Mouse (Mus musculus) C2C12 (cell line): ENCODE measurements around the gene Dnajb12. TPM values are rescaled to one million over a fixed set of nuclear protein-coding genes. Genes with fewer than 3 reads are reported as not detected.

ENCODE experiments used
- H3K27me3 ChIP-seq: one replicate; pipeline ENCODE4 v1.6.1; 2011; ENCODE audit not compliant: control insufficient read depth, insufficient read depth, insufficient read length
- H3K36me3 ChIP-seq: one replicate; pipeline ENCODE4 v1.6.1; 2011; ENCODE audit not compliant: control insufficient read depth, insufficient read depth
- H3K4me3 ChIP-seq: one replicate; pipeline ENCODE4 v1.5.1; 2011; ENCODE audit warnings: mild to moderate bottlenecking, control low read depth; ENCODE audit not compliant: poor library complexity, insufficient read depth, severe bottlenecking
- H3K79me2 ChIP-seq: one replicate; pipeline ENCODE4 v1.6.1; 2011; ENCODE audit not compliant: control insufficient read depth, insufficient read depth
- H3K79me3 ChIP-seq: one replicate; pipeline ENCODE4 v1.6.1; 2011; ENCODE audit warnings: low read depth, control low read depth
- H3ac ChIP-seq: one replicate; pipeline ENCODE3; 2011; ENCODE audit warnings: low read depth; ENCODE audit not compliant: control insufficient read depth, insufficient read length
- CEBPB ChIP-seq: IDR thresholded peaks from one replicate; pipeline ENCODE4 v1.6.1; 2011; ENCODE audit warnings: low read depth, mild to moderate bottlenecking, control low read depth, moderate library complexity
- CTCF ChIP-seq: IDR thresholded peaks from one replicate; pipeline ENCODE4 v1.5.1; 2011; ENCODE audit not compliant: control insufficient read depth, insufficient read depth, insufficient read length
- FOSL1 ChIP-seq: IDR thresholded peaks from one replicate; pipeline ENCODE4 v1.8.0; 2011; ENCODE audit warnings: mild to moderate bottlenecking, low read length; ENCODE audit not compliant: poor library complexity, insufficient read depth, severe bottlenecking
- MAX ChIP-seq: IDR thresholded peaks from one replicate; pipeline ENCODE4 v1.6.1; 2011; ENCODE audit warnings: mild to moderate bottlenecking, control low read depth
- MYOD1 ChIP-seq: IDR thresholded peaks from one replicate; pipeline ENCODE4 v1.6.1; 2011; ENCODE audit warnings: low read depth; ENCODE audit not compliant: control insufficient read depth, insufficient read length
- MYOG ChIP-seq: IDR thresholded peaks from one replicate; pipeline ENCODE4 v1.6.1; 2011; ENCODE audit not compliant: control insufficient read depth, insufficient read length; ENCODE audit errors: extremely low read depth
- USF1 ChIP-seq: IDR thresholded peaks from one replicate; pipeline ENCODE4 v1.6.1; 2011; ENCODE audit warnings: low read depth, mild to moderate bottlenecking, control low read depth, moderate library complexity
- polyA plus RNA-seq: library from polyadenylated mRNA; unstranded; fragments of >200 nt; fragmentation: generic; extraction: Trizol; gene quantifications from one replicate; pipeline ENCODE4 v1.2.1, GENCODE M21; 2012; ENCODE audit warnings: missing spikeins

Gene Dnajb12
- polyA plus RNA-seq, 1 experiment, result 25.8 TPM

DNA sequence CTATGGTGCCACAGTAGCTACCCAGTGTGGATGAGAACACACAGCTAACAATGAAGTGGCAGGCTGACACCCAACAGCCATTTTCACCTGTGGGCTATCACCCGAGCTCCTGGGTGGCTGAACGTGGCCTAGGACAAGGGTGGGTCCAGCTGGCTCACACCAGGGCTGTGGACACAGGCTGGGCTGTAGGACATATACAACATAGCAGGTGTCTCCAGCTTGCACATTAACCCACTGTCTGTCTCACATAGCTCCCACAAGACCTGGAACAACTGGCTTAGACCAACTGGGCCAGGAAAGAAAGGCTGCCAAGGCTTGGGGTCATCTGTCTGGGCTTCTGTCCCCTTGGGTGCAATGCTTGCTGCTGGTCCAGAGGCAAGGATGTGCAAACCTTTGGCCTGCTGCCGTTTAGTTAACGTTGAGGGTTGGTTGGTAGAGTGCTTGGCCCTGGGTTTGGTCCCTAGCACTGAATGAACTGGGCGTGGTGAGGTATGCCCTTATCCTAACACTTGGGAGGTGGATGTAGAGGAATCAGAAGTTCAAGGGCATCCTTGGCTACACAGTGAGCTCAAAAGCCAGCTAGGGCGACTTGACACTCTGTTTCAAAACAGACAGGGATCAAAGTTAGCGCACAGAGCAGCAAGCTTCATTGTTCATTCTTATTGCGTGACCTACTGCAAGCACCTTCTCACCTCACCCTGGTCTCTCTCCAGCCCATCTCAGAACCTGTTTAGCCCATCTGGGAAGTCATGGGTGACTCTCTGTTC is 36.0 kb downstream of the Dnajb12 start:
- Histone ChIP-seq H3K4me3 (no peak overlapping the region), H3ac (no peak overlapping the region), H3K79me3 (no peaks in the 10 kb centered on the region), H3K36me3 (no peaks in the 10 kb centered on the region), H3K79me2 (no peaks in the 10 kb centered on the region), H3K27me3 (no peaks in the 10 kb centered on the region)
- TF ChIP-seq USF1, result no peak
- TF ChIP-seq CEBPB, result no peak
- no peak for TF ChIP-seq FOSL1
- TF ChIP-seq MAX, result no peak
- TF ChIP-seq CTCF, result no peak
- TF ChIP-seq MYOD1, result no peak

DNA sequence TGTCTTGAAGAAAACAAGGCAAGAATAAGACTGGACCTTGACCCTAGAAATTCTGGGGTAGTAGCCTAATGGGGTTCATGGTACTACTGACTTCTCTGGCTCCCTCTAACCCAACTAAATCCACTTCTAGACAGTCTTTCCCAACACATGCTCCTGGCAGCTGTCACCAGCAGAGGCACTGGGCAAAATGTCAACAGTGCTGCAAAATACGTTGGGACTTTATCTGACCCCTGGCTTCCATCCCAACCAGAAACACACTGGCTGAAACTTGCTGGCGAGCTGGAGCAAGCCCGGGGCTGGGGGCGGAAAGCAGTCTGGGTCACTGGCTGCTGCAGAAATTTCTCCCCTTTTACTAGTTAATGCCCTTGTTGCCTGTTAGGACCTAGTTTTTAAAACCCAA is 36.8 kb downstream of the Dnajb12 start:
- no peaks in the 10 kb centered on the region for H3K36me3 ChIP-seq
- H3K79me2 ChIP-seq, result no peaks in the 10 kb centered on the region
- H3ac ChIP-seq, result no peak overlapping the region
- H3K27me3 ChIP-seq, result no peaks in the 10 kb centered on the region
- H3K4me3 ChIP-seq, result no peak overlapping the region
- TF ChIP-seq CEBPB (peak; percentile 20), USF1 (no peak), MYOD1 (peak; percentile 35), MYOG (no peak), FOSL1 (no peak), MAX (peak; percentile 15), CTCF (no peak)
- H3K79me3 ChIP-seq, result no peaks in the 10 kb centered on the region

DNA sequence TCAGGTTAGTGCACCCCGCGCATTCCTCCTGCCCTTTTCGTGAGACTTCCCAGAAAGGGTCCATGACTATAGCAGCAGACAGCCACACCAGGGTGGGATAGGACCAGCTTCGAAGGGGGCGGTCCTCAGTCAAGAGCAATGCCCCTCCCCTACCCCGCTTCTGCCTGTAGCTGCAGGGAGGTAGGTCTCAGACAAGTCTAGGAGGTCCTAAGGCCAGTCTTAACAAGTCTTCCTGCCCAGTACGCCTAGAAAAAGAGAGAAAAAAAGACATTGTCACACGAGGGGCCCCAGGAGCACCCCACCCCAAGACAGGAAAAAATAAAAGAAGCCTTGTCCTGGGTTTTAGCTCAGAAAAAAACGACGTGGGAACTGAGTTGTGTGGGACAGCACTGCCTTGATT is 37.3 kb downstream of the Dnajb12 start:
- Histone ChIP-seq H3ac (no peak overlapping the region), H3K4me3 (no peak overlapping the region), H3K79me2 (no peaks in the 10 kb centered on the region), H3K36me3 (no peaks in the 10 kb centered on the region), H3K27me3 (no peaks in the 10 kb centered on the region), H3K79me3 (no peaks in the 10 kb centered on the region)
- TF ChIP-seq MYOD1 (no peak), CEBPB (no peak), USF1 (no peak), MAX (no peak), FOSL1 (no peak), CTCF (no peak), MYOG (no peak)

DNA sequence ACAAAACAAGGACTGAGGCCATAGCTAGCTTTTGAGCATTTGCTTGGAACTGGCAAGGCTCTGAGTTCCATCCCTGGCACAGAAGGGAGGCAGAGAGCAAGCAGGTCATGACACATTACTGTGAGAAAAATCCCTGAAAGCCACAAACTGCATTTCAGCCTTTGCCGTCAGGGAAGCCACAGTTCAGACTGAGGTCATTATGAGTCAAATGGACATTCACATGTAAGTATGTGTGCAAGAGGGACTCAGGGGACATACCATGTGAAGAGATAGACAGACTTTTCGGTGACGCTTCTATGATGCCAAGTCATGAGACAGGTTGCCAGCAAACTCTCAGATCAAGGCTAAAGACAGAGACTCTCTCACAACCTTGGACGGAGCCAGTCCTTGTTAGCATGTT is 38.8 kb downstream of the Dnajb12 start:
- no peaks in the 10 kb centered on the region for H3K79me3 ChIP-seq
- no peaks in the 10 kb centered on the region for H3K27me3 ChIP-seq
- no peak overlapping the region for H3ac ChIP-seq
- no peaks in the 10 kb centered on the region for H3K79me2 ChIP-seq
- H3K4me3 ChIP-seq, result no peak overlapping the region
- TF ChIP-seq USF1 (peak; percentile 26), MYOD1 (peak; percentile 23), CEBPB (peak; percentile 55), FOSL1 (peak; percentile 55), MYOG (no peak), MAX (peak; percentile 68), CTCF (no peak)
- H3K36me3 ChIP-seq, result no peaks in the 10 kb centered on the region

DNA sequence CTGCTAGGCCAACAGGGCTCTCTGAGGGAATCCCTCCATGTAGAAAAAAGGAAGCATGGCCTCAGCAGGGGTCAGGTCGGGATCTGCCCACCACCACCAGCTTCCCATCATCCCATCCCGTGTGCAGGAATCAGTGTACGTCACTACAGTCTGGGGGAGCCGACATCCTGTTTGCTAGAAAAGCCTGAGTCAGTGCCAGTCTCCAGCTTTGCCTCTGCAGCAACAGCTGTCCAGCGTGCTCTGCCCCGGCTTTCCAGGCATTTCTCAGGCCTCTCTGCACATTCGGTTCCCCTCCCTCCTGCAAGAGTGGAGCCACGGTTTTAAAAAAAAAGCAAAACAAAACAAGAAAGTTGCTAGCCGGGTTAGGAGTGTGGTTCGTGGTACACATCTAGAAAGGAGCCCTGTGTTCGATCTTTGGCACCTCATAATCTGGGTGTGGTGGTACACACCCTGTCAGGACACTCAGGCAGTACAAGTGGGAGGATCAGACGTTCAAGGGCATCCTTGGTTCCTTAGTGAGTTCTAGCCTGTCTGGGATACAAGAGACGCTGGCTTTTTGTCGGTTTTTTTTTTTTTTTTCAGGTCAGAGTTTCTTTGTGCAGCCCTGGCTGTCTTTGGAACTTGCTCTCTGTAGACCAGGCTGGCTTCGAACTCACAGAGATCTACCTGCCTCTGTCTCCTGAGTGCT is 40.3 kb downstream of the Dnajb12 start:
- Histone ChIP-seq H3K79me2 (no peaks in the 10 kb centered on the region), H3K4me3 (no peak overlapping the region), H3ac (peak overlapping the region; percentile 10), H3K36me3 (no peaks in the 10 kb centered on the region), H3K79me3 (no peaks in the 10 kb centered on the region), H3K27me3 (no peaks in the 10 kb centered on the region)
- no peak for TF ChIP-seq USF1
- TF ChIP-seq MYOD1, result peak; percentile 79

DNA sequence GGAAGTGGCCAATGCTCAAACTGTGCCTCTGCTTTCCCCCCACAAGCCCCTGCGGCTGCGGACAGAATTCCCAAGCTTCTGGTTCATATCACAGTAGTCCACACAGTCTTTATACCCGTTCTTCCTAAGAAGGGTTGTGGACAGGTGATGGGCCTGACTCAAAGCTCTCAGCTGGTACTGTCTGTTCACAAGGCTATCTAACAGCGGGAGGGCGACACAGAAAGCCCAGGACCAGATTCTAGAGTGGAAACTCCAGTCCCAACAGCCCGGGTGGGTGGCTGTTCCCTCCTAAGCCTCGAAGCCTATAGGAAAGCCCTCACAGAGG is 41.1 kb downstream of the Dnajb12 start:
- no peak overlapping the region for H3K4me3 ChIP-seq
- peak; percentile 57 for TF ChIP-seq MYOD1
- no peak for TF ChIP-seq CTCF
- no peak overlapping the region for H3ac ChIP-seq
- no peaks in the 10 kb centered on the region for H3K79me2 ChIP-seq
- no peaks in the 10 kb centered on the region for H3K79me3 ChIP-seq
- H3K27me3 ChIP-seq, result no peaks in the 10 kb centered on the region
- no peaks in the 10 kb centered on the region for H3K36me3 ChIP-seq
